Mouse (Mus musculus) left cerebral cortex, postnatal 14 days (tissue): Measurements from ENCODE around the gene Iqck. TPM values are rescaled to one million over a fixed set of nuclear protein-coding genes. Genes with fewer than 3 reads are reported as not detected.

Experiments used
- DNase-seq, 2 experiments: peaks; one replicate each; pipeline ENCODE4 v3.0.0; 2021 to 2022; ENCODE audit warnings: low spot score in 2 of 2, mixed read lengths in 1 of 2
- intact Hi-C: fragments of 180-260 bp; cut with DNase I; formaldehyde crosslinking; loops from one replicate; pipeline ENCODE4 v1.15.1; 2025
- total RNA-seq, 2 experiments: library from RNA; stranded (reverse); gene quantifications; 2 replicates each; pipeline ENCODE4 v1.2.3; 2021

Gene Iqck
- total RNA-seq, 2 experiments from 2014 or later = 3.0 to 3.3 TPM

DNA sequence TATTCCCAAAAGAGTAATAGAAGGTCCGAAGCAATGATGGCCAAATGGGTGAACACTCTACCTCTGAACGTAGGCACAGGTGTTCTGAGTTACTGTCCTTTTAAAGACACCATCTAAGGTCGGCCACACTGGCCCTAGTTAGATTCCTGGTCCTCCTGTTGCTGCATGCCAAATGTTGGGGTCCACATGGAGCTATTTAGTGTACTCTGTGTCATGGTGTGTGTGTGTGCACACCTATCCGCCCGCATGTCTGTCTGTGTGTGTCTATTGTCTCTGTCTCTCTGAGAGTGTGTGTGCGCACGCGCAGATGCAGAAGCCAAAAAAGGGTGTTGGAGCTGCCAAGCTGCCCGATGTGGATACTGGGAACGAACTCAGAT is 121.6 kb downstream of the Iqck start:
- intact Hi-C loops = no loop called here
- DNase-seq = no peak

DNA sequence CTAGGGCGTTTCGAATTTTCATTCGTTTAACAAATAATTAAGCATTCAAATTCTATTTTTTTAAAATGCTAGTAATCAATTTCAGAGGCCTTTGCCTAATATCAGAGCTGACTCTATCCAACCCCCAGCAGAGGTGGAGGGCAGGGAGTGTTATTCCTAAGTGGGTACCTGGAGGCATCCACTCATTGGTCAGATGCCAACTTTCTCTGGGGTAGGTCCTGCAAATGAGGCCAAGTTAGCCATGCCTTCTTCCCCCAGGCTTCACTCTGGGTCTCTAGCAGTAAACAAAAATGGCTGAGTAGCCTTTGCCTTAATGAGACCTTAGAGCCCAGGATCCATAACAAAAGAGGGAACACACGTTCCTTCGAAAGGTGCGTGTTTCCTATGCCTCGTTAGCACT is 123.6 kb downstream of the Iqck start:
- intact Hi-C loops = no loop called here
- no peak for DNase-seq

DNA sequence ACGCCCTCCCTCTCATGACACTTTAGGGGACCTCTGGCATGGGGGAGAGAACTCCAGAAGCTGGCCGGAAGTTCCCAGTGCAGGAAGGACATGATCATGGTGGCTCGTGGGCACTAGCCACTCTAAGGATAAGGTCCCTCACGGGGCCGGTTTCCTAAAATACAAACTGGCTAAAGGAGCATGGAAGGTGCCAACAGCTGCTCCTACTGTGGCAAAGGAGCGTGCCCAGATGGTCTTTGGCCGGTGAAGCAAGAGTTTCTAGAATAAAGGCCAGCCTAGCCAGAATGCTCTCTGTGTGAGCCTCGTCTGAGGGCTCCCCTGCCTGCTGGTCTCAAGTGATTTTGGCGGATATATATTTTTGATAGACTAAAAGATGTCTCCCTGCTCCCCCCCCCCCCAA is 124.2 kb downstream of the Iqck start:
- intact Hi-C loops = no loop called here
- DNase-seq = no peak

DNA sequence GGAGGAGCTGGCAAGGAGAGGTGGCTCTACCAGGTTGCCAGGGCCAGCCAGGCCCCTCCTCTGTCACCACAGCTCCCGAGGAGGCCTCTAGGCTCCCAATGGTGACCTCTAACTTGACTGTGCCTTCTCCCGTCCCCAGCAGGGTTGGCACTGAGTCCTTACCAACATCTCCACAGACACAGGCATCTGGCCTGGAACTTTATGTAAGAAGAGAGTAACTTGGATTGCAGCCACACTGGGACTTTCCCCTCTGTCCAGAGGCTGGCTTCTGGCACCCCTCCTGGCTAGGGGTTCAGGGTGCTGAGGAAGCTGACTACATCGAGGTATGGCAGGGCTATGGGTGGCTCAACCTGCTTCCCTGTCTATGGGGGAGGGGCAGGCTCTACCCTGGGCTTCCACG is 125.8 kb downstream of the Iqck start:
- DNase-seq = no peak
- intact Hi-C loops = no loop called here

DNA sequence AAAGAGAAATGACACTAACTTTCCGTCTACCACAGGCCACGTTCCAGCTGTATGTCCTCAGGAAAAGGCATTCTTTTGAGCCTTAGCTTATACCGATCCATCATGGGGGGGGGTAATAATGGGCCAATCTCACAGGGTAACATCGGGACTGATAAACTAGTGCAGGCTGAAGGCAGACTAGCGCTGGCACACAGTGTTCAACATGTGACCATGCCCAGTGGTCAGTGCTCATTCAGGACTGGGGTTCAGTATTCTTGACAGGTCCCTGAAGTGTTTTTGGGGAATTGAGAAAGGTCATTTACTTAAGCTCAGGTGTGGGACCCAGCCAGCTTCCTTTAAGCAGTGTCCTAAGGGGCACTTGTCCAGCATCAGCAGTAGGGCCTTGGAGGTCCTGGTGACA is 126.3 kb downstream of the Iqck start:
- intact Hi-C loops = no loop called here
- DNase-seq = no peak

DNA sequence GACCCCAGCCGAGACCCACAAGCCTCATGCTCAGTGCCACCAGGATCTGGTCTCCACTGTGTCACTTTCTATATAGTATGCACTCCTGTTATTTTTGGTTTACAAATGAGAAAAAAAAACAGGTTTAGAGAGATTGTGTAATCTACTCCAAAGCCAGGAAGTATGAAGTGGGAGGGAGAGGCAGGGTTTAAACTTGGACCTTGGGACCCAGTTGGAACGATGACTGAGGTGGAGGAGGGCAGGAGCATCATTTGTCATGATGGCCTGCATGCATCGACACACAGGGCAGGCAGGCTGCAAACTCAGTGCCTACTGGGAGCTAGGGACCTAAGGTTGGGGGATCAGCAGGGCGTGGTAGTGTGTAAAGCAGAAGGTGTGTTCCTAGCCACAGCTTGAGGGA is 127.0 kb downstream of the Iqck start:
- intact Hi-C loops = no loop called here
- DNase-seq = no peak

DNA sequence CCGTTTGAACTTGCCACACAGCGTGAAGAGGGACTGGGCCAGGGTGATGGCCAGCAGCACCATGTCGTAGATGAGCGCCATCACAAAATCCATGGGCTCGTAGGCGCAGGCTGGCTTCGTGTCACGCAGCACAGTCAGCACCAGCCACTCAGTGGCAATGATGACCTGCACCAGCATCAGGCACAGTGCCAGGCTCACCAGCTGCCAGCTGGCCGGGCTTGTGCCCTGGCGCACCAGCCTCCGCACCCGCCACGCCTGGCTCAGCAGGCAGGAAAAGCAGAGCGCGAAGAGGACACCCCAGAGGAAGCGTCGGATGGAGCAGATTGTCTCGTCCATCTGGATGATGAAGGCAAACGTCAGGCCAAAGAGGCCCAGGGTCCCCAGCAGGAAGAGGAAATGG is 128.4 kb downstream of the Iqck start:
- peak; percentile 60 to 66 for DNase-seq
- intact Hi-C loops = no loop called here

DNA sequence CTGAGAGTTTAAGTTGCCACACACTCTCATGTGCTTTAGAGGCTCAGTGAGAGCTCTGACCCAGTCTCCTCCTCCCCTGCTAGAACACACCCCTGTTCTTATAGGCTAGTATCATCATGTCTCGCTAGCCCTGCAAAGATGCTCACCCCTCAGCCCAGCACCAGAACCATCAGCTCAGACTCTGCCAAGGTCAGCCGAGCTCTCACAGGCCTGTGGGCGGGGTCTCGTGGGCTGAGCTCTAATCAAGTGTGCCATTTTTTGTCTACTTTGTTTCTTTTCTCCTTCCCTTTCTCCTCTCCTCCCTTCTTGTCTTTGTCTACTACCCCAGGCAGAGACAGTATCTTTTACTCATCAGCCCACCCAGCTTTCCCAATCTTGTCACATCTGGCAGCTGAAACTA is 130.2 kb downstream of the Iqck start:
- no peak for DNase-seq
- intact Hi-C loops = loop anchor here (5.0 kb wide), 1 partner anchor 33 kb away; no protein-coding TSS in a partner anchor

DNA sequence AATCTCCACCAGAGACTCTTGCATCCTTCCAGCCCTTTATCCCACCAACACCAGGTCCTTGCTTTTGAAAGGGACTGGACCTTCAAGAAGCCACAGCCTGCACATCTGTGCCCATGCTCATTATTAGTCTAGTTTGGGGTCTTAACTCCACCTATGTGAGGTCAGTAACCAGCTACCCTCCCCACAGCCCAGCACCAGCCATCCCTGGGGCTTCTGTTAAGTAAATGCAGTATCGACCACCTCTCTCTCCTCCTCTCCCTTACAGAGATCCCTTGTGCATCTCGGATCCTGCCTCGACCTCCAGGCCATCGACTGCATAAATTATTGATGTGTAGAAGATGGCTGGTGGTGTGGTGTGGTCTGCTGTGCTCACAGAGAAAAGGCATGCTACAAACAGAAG is 130.8 kb downstream of the Iqck start:
- no peak for DNase-seq
- intact Hi-C loops = loop anchor here (5.0 kb wide), 1 partner anchor 34 kb away; no protein-coding TSS in a partner anchor

DNA sequence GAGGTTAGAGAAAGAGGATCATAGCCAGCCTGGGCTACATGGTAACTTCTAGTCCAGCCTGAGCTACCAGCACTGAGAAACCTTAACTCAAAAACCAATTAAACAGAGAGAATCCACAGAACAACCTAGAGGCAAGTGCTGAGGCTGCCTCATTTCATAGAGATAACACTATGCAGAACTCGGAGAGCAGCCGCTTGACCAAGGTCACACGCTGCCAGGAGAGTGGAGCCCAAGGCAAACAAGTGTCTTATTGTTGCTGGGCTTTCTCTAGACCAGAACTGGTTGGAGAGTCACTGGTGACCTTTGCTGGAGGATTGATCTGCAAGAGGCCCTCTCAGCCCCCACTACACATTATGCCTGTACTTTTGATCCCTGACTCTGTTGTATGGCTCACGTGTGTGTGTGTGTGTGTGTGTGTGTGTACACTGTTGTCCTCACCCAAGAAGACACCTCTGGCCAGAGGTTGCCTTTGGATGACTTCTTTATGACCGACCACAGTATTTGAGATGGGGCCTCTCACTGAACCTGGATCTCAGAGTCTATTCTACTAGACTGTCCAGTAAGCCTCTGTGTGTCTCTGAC is 133.8 kb downstream of the Iqck start:
- intact Hi-C loops = loop anchor here (5.0 kb wide), 1 partner anchor 37 kb away; no protein-coding TSS in a partner anchor
- DNase-seq = no peak

DNA sequence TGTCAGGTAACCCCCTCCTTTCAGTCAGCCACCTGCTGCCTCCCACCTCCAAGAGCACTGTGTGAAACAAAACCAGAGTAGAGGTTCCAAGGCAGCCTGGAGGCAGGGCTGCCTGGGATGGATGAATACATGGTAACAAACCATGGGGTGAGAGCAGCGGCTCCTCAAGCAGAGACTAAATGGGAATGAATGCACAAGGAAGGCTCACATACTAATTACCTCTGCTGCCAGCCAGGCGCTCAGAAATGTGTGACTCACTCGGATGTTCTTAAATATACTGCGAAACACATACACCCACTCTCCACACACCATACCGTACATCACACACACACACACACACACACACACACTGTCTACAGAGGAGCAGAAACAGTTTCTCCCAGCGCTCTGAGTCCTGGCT is 134.7 kb downstream of the Iqck start:
- intact Hi-C loops = loop anchor here (5.0 to 10.0 kb wide), 3 partner anchors 93 to 395 kb away; partner anchors contain the start of genes Iqck, Knop1 and Tmc5
- peak; percentile 78 to 95 for DNase-seq

DNA sequence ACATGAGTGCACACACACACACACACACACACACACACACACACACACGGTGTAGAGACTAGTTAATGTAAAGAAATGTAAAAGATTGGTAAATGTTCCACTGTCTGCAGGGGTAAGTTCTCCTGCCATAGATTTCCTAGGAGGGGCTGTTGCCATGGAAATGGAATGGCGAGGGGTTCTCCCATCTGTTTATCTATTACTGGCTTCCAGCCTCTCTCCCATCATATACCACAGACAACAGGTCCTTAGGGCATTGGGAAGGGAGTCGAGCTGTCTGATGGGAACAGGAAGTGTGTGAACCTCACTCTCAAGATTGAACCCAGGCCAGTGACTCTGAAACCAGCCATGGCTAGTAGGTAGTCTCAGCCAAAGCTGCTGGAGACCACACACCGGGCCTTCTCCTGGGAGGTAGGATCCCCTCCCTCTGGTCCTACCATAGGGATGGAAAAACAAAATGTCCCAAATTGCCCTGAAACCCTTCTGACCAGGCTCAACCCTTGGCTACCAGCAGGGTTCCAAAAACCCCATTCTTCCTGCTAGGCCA is 135.9 kb downstream of the Iqck start:
- no peak for DNase-seq
- intact Hi-C loops = loop anchor here (5.0 to 10.0 kb wide), 3 partner anchors 94 to 397 kb away; partner anchors contain the start of genes Iqck, Knop1 and Tmc5

DNA sequence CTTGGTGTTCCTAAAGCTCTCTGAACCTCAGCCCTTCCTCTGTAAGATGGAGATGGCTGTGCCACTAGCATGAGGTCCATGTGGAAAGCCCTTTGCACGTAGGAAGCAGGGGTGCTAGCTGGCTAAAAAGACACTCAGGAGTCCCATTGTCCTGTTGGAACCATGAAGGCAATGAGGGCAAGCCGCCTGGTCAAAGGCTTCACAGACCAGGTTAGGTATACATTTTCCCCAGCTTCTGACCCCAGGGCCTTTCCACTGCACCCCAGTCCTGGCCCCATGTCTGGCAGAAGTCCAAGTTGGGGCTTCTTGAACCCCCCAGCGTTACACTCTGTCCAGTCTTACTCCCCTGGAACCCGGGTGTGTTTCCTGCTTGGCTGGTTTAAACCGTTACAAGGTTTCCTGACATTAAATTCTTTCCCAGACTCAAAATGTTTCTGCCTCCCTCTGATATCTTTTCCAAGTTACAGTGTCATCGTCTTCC is 136.6 kb downstream of the Iqck start:
- intact Hi-C loops = loop anchor here (5.0 to 10.0 kb wide), 3 partner anchors 95 to 397 kb away; partner anchors contain the start of genes Iqck, Knop1 and Tmc5

DNA sequence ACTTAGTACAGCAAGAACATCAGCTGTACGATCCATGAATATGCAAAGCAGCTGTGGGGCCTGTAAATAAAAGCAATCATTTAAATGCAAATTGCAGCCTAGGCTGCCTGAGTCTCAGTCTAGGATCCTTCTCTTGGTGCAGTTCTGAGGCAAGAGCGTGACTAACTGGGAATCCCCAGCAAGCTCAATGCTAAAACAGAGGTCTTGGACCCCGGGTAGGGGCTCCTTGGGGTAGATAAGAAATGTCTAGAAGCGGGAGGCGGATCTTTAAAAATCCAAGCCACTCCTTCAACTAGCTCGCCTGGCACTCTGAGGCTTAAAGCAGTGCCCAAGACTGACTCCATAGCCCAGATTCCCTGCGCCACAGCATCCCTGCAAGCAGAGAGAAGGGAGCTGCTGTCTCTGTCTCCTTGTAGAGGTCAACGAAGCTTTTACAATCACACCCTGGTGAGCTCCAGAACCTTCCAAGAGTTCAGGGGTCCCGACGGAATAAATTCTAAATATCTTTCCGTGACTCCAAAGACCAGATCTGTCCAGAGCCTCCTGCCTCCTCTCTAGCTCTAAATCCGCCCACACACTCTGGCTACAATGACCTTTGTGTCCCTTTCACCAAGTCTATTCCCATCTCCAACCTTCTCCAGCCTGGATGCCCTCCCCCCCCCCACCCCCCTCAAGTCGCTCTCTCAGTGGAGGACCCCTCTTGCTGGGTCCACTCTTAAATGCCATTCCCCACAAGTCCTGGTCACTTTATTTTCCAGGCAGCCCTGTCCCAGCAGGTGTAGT is 137.3 kb downstream of the Iqck start:
- intact Hi-C loops = loop anchor here (5.0 to 10.0 kb wide), 3 partner anchors 96 to 398 kb away; partner anchors contain the start of genes Iqck, Knop1 and Tmc5
- DNase-seq = no peak

More for the DNA sequence above, 136.6 kb downstream of the Iqck start:
- DNase-seq = no peak

DNA sequence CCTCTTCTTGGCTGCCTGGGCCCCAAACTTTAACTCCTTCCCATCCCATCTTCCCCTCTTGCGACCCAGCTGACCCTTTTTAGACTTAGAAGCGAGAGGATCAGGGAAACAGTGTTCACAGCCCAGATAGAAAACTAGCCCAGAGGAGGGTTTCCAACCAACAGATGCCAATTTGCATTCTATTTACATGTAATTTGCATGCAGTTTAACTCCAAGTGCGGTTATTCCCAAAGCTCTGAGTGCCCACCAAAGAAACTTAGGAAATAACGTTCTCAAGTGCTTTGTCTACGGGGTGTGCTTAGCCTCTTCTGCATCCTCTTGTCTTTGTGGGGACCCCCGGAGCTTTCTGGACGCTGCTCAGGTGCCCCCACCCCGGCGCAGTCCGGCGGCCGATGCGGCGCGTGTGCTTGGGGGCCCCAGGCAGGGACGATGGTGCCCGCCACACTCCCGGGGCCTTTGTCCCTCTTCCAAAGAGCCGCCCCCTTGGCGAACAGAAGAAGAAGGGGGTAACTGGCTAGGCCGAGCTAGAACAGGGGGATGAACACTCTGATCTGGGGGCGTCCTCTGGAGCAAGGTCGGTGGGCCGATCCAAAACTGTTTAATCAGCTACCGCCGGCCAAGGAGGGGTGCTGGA is 138.2 kb downstream of the Iqck start:
- intact Hi-C loops = loop anchor here (5.0 to 10.0 kb wide), 3 partner anchors 96 to 399 kb away; partner anchors contain the start of genes Iqck, Knop1 and Tmc5
- no peak for DNase-seq

DNA sequence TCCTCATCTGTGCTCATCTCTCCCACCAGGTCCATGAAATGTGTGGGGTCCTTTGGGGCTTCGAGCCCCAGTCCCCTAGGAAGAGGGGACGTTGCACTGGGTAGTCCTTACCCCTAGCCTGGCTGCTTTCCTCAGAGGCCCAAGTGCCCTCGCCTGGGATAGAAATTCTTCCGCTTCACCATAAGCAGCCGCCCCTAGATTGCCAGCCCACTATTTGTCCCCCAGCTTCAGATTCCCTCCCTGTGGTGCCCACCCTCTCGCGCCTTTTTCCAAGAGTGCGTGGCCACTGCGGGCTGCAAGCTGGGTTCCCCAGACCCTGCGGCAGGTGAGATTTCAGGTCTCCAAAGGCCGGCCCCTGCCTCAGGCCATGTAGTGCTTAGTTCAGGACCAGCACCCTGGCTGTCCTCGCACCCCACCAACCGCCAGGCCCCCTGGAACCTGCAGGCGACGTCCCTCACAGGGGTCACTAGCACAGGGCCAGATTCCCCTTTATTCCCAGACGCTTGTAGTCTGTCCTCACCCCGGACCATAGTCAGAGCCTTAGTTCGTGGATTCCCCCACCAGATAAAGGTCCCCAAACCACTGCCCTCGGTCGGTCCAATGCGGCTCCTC is 138.8 kb downstream of the Iqck start:
- intact Hi-C loops = loop anchor here (5.0 to 10.0 kb wide), 3 partner anchors 97 to 400 kb away; partner anchors contain the start of genes Iqck, Knop1 and Tmc5
- no peak for DNase-seq

DNA sequence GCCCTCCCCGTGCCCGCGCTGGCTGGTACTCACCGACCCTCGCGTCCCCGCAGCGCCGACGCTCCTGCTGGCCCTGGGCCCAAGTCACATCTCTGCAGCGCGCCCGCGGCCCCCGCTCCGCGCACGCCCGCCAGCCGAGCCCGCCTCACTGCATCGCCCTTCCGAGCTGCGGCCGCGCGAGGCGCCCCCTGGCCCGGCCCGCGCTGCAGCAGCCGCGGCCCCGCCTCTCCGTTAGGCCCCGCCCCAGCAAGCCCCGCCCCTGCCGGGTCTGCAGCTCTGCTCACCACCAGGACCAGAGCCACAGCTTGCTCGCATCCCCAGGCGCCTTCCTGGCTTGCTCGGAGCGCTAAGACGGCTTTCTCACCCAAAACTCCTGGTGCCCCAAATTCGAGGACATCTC is 139.5 kb downstream of the Iqck start, which contains the start of gene Gprc5b:
Gene Gprc5b (minus strand): TSS at position 205 of the 400 bp plus-strand sequence.
- intact Hi-C loops = loop anchor here (10.0 kb wide), 1 partner anchor 400 kb away; the partner anchor contains the start of gene Tmc5
- peak; percentile 61 to 76 for DNase-seq

DNA sequence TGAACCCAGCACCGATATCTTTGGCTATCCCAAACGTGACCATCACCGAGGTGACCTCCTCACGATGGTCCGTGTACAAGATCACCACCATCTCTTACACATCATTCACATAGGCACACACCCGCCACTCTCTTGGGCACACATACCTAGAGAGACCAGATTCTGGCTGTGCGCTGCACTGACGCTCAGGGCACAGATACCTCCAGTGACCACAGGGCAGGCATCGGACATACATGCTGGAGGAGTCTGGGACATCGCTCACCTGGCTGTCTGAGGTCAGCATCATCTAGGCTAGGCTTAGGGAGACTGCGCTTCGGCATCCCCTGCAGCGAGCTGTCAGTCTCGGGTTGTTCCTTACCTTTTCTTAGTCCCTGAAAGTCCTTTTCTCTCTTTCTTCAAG is 140.1 kb downstream of the Iqck start:
- intact Hi-C loops = loop anchor here (1.0 to 10.0 kb wide), 2 partner anchors 229 to 401 kb away; partner anchors contain the start of gene Tmc5
- no peak for DNase-seq
